ENCODE assay signal across 20 mouse cellular contexts in the genomic region with DNA sequence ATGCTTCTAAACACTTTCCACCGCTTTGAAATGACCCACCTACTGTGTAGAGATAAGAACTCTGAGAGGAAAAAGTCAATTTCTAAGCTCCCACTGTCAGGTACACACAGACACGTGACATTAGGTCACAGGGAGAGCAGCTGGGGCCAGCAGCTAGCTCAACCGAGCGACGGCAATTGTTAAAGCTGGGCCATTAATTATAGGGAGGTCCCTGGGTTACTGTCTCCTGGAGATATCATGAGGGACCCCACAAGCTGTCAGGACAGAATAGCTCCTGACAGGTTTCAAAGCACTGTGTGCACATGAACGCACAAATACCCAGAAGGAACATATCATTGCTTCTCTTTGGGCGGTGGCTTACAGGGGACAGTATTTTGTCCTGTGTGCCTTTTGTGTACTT.
DNase-seq lines count a peak whose midpoint lies in the region; ATAC-seq lines count a peak whose summit lies in the region.
"Had no signal": no experiment of that assay in that cellular context is flagged by ENCODE, and none has a peak within 500 bp of the region (broad histone marks: within the 10 kb centered on the region; RNA-seq: fewer than 3 reads in every experiment).

No protein-coding gene starts in this region.

- no peak overlapping the region for H3K27ac ChIP-seq in forebrain, embryonic 13.5 days
- no peak overlapping the region for H3K27ac ChIP-seq in forebrain, embryonic 15.5 days (replicated peaks)
- H3K27ac ChIP-seq in hindbrain, embryonic 12.5 days = no peak overlapping the region
- no peak overlapping the region for H3K27ac ChIP-seq in hindbrain, embryonic 14.5 days
- no peak overlapping the region for H3K27ac ChIP-seq in neural tube, embryonic 12.5 days
- no peak overlapping the region for H3K27ac ChIP-seq in neural tube, embryonic 15.5 days (replicated peaks)
- H3K27ac ChIP-seq: hindbrain, embryonic 13.5 days had no signal

- no peaks in the 10 kb centered on the region for H3K27me3 ChIP-seq in forebrain, embryonic 13.5 days
- H3K27me3 ChIP-seq in forebrain, embryonic 15.5 days = no peaks in the 10 kb centered on the region
- no peaks in the 10 kb centered on the region for H3K27me3 ChIP-seq in hindbrain, embryonic 12.5 days
- no peaks in the 10 kb centered on the region for H3K27me3 ChIP-seq in hindbrain, embryonic 14.5 days (ENCODE audit: control insufficient read depth, insufficient read depth, low read length)
- H3K27me3 ChIP-seq in neural tube, embryonic 12.5 days (replicated peaks) = no peaks in the 10 kb centered on the region
- H3K27me3 ChIP-seq in neural tube, embryonic 15.5 days (replicated peaks) = no peaks in the 10 kb centered on the region
- H3K27me3 ChIP-seq: CH12.LX; heart, embryonic 12.5 days; hindbrain, embryonic 13.5 days; Patski had no signal

- H3K4me3 ChIP-seq in forebrain, embryonic 13.5 days = no peak overlapping the region
- no peak overlapping the region for H3K4me3 ChIP-seq in forebrain, embryonic 15.5 days
- H3K4me3 ChIP-seq in hindbrain, embryonic 12.5 days = no peak overlapping the region
- H3K4me3 ChIP-seq in hindbrain, embryonic 14.5 days (replicated peaks; ENCODE audit: low read length) = no peak overlapping the region
- H3K4me3 ChIP-seq in neural tube, embryonic 12.5 days = no peak overlapping the region
- no peak overlapping the region for H3K4me3 ChIP-seq in neural tube, embryonic 15.5 days (replicated peaks)
- H3K4me3 ChIP-seq: heart, embryonic 12.5 days; hindbrain, embryonic 13.5 days had no signal

- peak; percentile 62; the same call in 1 of the 2 replicates for ATAC-seq in forebrain, embryonic 13.5 days
- no peak; the same call in 1 of the 2 replicates for ATAC-seq in forebrain, embryonic 15.5 days (replicated peaks)
- peak; percentile 72; the same call in 1 of the 2 replicates for ATAC-seq in hindbrain, embryonic 12.5 days (ENCODE audit: low FRiP score)
- no peak for ATAC-seq in hindbrain, embryonic 14.5 days (ENCODE audit: low FRiP score)
- 0 out of 2 replicates have a peak, but pooled peaks have one; percentile 44 for ATAC-seq in neural tube, embryonic 12.5 days (ENCODE audit: low FRiP score, low read depth)
- no peak for ATAC-seq in neural tube, embryonic 15.5 days (ENCODE audit: low FRiP score)
- ATAC-seq: activated CD4-positive, CD25-positive, alpha-beta regulatory T cell, adult 4 months; forebrain, postnatal 0 days; intestine, embryonic 16.5 days; Patski had no signal

- H3K9ac ChIP-seq in forebrain, embryonic 13.5 days = no peak overlapping the region
- H3K9ac ChIP-seq in forebrain, embryonic 15.5 days (replicated peaks) = no peak overlapping the region
- no peak overlapping the region for H3K9ac ChIP-seq in hindbrain, embryonic 12.5 days
- H3K9ac ChIP-seq in hindbrain, embryonic 14.5 days = no peak overlapping the region
- no peak overlapping the region for H3K9ac ChIP-seq in neural tube, embryonic 12.5 days
- no peak overlapping the region for H3K9ac ChIP-seq in neural tube, embryonic 15.5 days (replicated peaks)
- H3K9ac ChIP-seq: forebrain, postnatal 0 days; heart, embryonic 12.5 days; hindbrain, embryonic 13.5 days had no signal

- H3K4me1 ChIP-seq in forebrain, embryonic 13.5 days = 0 out of 2 replicates have a peak, but pooled peaks cover 3% of the 10 kb centered on the region
- H3K4me1 ChIP-seq in forebrain, embryonic 15.5 days = no peaks in the 10 kb centered on the region
- H3K4me1 ChIP-seq in hindbrain, embryonic 12.5 days = peaks cover 11% of the 10 kb centered on the region
- 0 out of 2 replicates have a peak, but pooled peaks cover 3% of the 10 kb centered on the region for H3K4me1 ChIP-seq in hindbrain, embryonic 14.5 days (replicated peaks; ENCODE audit: control insufficient read depth, insufficient read depth, low read length)
- 0 out of 2 replicates have a peak, but pooled peaks cover 6% of the 10 kb centered on the region for H3K4me1 ChIP-seq in neural tube, embryonic 12.5 days
- H3K4me1 ChIP-seq in neural tube, embryonic 15.5 days = no peaks in the 10 kb centered on the region
- H3K4me1 ChIP-seq: heart, embryonic 12.5 days had no signal

- H3K9me3 ChIP-seq in forebrain, embryonic 13.5 days (replicated peaks) = no peaks in the 10 kb centered on the region
- no peaks in the 10 kb centered on the region for H3K9me3 ChIP-seq in forebrain, embryonic 15.5 days
- no peaks in the 10 kb centered on the region for H3K9me3 ChIP-seq in hindbrain, embryonic 12.5 days (replicated peaks)
- no peaks in the 10 kb centered on the region for H3K9me3 ChIP-seq in hindbrain, embryonic 14.5 days (ENCODE audit: control insufficient read depth, low read length)
- no peaks in the 10 kb centered on the region for H3K9me3 ChIP-seq in neural tube, embryonic 12.5 days
- H3K9me3 ChIP-seq in neural tube, embryonic 15.5 days (replicated peaks) = no peaks in the 10 kb centered on the region
- H3K9me3 ChIP-seq: heart, embryonic 12.5 days; hindbrain, embryonic 13.5 days had no signal

- H3K36me3 ChIP-seq in forebrain, embryonic 13.5 days (ENCODE audit: poor library complexity, severe bottlenecking) = peaks cover 24% of the 10 kb centered on the region
- H3K36me3 ChIP-seq in forebrain, embryonic 15.5 days = peaks cover 12% of the 10 kb centered on the region; the same call in 1 of the 2 replicates
- H3K36me3 ChIP-seq in hindbrain, embryonic 12.5 days = peaks cover 27% of the 10 kb centered on the region
- H3K36me3 ChIP-seq in hindbrain, embryonic 14.5 days (replicated peaks; ENCODE audit: control insufficient read depth, insufficient read depth) = peaks cover 60% of the 10 kb centered on the region
- H3K36me3 ChIP-seq in neural tube, embryonic 12.5 days = peaks cover 21% of the 10 kb centered on the region
- H3K36me3 ChIP-seq in neural tube, embryonic 15.5 days = peaks cover 36% of the 10 kb centered on the region; the same call in 1 of the 2 replicates

- WGBS in forebrain, embryonic 13.5 days = 56% methylated on average over 7 of the region's 7 CpGs
- WGBS in forebrain, embryonic 15.5 days = 64% methylated on average over 7 of the region's 7 CpGs
- WGBS in hindbrain, embryonic 12.5 days = 37% methylated on average over 7 of the region's 7 CpGs
- 28% methylated on average over 7 of the region's 7 CpGs for WGBS in hindbrain, embryonic 14.5 days
- 25% methylated on average over 7 of the region's 7 CpGs for WGBS in neural tube, embryonic 12.5 days
- 26% methylated on average over 7 of the region's 7 CpGs for WGBS in neural tube, embryonic 15.5 days

- no peak for DNase-seq in hindbrain, embryonic 14.5 days (ENCODE audit: low spot score)
- no peak for DNase-seq in yolk sac, embryonic 10.5 days (ENCODE audit: low spot score)
- DNase-seq: adrenal gland, postnatal 14 days; cerebellum, adult 18-20 months; cerebellum, adult 9-11 months; cerebellum, postnatal 36 days; forebrain, postnatal 0 days; gastrocnemius, postnatal 14 days; heart, postnatal 36 days had no signal

- no peak overlapping the region for H3K4me2 ChIP-seq in forebrain, embryonic 13.5 days
- H3K4me2 ChIP-seq in forebrain, embryonic 15.5 days (replicated peaks) = no peak overlapping the region
- H3K4me2 ChIP-seq in hindbrain, embryonic 12.5 days (replicated peaks) = no peak overlapping the region
- H3K4me2 ChIP-seq in hindbrain, embryonic 14.5 days (replicated peaks) = no peak overlapping the region
- H3K4me2 ChIP-seq in neural tube, embryonic 12.5 days (replicated peaks) = no peak overlapping the region
- H3K4me2 ChIP-seq in neural tube, embryonic 15.5 days = no peak overlapping the region
- H3K4me2 ChIP-seq: heart, embryonic 12.5 days; hindbrain, embryonic 13.5 days had no signal

Comparison
In these comparisons a context has a peak if more than half of its experiments do, and no peak if none do; other contexts are left out.
1. ATAC-seq: peak in forebrain, embryonic 13.5 days (single experiment), hindbrain, embryonic 12.5 days (single experiment) and neural tube, embryonic 12.5 days (single experiment); none in forebrain, embryonic 15.5 days (single experiment), hindbrain, embryonic 14.5 days (single experiment) and neural tube, embryonic 15.5 days (single experiment).